Mouse (Mus musculus) small intestine, adult 2 months (tissue): ENCODE results near the gene Aco2. TPM values are rescaled to one million over a fixed set of nuclear protein-coding genes. Genes with fewer than 3 reads are reported as not detected.

ENCODE experiments used
- H3K27ac ChIP-seq: fragments of 200-500 bp; 2 replicates; pipeline ENCODE4 v1.5.1; 2012; ENCODE audit warnings: low read depth, low read length, control low read depth, inconsistent platforms; ENCODE audit not compliant: insufficient read depth
- H3K27me3 ChIP-seq: fragments of 200-500 bp; 2 replicates; pipeline ENCODE4 v1.6.1; 2012; ENCODE audit warnings: mild to moderate bottlenecking, moderate library complexity, low read length, inconsistent platforms; ENCODE audit not compliant: control insufficient read depth, insufficient read depth
- H3K36me3 ChIP-seq: fragments of 200-500 bp; 2 replicates; pipeline ENCODE4 v1.6.1; 2012; ENCODE audit warnings: mild to moderate bottlenecking, low read length, control low read depth, inconsistent platforms; ENCODE audit not compliant: control insufficient read depth, insufficient read depth
- H3K4me1 ChIP-seq: fragments of 200-500 bp; 2 replicates; pipeline ENCODE4 v1.6.1; 2012; ENCODE audit warnings: low read length, inconsistent platforms, mixed read lengths; ENCODE audit not compliant: control insufficient read depth, insufficient read depth, insufficient read length
- H3K4me3 ChIP-seq: fragments of 200-500 bp; 2 replicates; pipeline ENCODE4 v1.5.1; 2012; ENCODE audit warnings: low read depth, mild to moderate bottlenecking, control low read depth, inconsistent platforms, low read length, moderate library complexity
- CTCF ChIP-seq: fragments of 200-500 bp; IDR thresholded peaks from 2 replicates; pipeline ENCODE4 v1.5.1; 2012; ENCODE audit warnings: low read depth, mild to moderate bottlenecking, control low read depth, inconsistent platforms, low read length, moderate library complexity, mixed read lengths; ENCODE audit not compliant: insufficient replicate concordance, insufficient read length; ENCODE audit errors: extremely low read depth
- POLR2A ChIP-seq: fragments of 200-500 bp; IDR thresholded peaks from 2 replicates; pipeline ENCODE4 v1.6.1; 2012; ENCODE audit warnings: low read depth, mild to moderate bottlenecking, control low read depth, inconsistent platforms, low read length, moderate library complexity
- WGBS: fragments of 180-500 bp; shearing (Covaris S2); methylation state at CpG from one replicate; pipeline ENCODE4 v1.1.7; 2018; 5-methylcytosine and 5-hydroxymethylcytosine counted together
- polyA plus RNA-seq: library from polyadenylated mRNA; depleted of rRNA; stranded (reverse); fragments of >200 nt; gene quantifications from 2 replicates; pipeline ENCODE4 v1.2.3, GENCODE M21; 2012; rRNA removed

Aco2 gene
- polyA plus RNA-seq, 1 experiment = 416 TPM

DNA sequence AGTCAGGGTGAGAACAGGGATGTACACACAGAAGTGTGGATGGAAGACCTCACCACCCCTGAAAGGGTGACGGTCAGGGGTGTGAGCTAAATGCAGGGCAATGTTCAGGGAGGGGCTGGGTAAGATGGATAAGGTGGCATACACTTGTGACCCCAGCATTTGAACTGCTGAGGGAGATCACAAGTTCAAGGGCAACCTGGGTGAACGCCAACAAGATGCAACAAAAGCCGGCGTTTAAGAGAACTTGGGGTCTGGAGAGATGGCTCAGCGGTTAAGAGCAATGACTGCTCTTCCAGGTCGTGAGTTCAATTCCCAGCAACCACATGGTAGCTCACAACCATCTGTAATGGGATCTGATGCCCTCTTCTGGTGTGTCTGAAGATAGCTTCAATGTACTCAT, 82.6 kb downstream of the Aco2 start:
- TF ChIP-seq POLR2A = no peak
- no peak for TF ChIP-seq CTCF
- H3K27me3 ChIP-seq = no peaks in the 10 kb centered on the region
- WGBS = 89% methylated on average over 6 of the region's 6 CpGs
- H3K27ac ChIP-seq = no peak overlapping the region
- H3K4me3 ChIP-seq = no peak overlapping the region
- H3K36me3 ChIP-seq = peaks cover 4% of the 10 kb centered on the region; the same call in 1 of the 2 replicates
- H3K4me1 ChIP-seq = peaks cover 9% of the 10 kb centered on the region

DNA sequence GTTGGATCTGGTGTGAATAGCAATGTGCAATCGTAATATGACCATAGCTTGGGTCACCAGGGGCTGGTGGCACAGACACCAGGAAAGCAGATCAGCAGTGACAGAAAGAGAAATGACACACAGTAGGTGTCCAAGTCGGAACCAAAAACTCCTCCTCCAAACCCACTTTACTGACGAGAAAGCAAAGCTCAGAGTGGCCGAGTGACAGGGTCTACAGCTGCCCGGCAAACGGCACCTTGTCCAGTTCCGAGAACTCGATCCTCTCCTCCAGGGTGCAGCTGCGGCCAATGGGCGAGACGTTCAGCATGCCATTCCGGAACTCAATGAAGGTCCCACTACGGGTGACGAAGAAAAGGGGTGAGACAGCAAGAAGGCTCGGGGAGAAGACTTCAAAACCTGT, 83.3 kb downstream of the Aco2 start:
- no peak overlapping the region for H3K27ac ChIP-seq
- no peak overlapping the region for H3K4me3 ChIP-seq
- H3K36me3 ChIP-seq = 0 out of 2 replicates have a peak, but pooled peaks cover 4% of the 10 kb centered on the region
- 97% methylated on average over 15 of the region's 15 CpGs for WGBS
- TF ChIP-seq CTCF = no peak
- TF ChIP-seq POLR2A = no peak
- peaks cover 3% of the 10 kb centered on the region; the same call in 1 of the 2 replicates for H3K4me1 ChIP-seq
- H3K27me3 ChIP-seq = no peaks in the 10 kb centered on the region

DNA sequence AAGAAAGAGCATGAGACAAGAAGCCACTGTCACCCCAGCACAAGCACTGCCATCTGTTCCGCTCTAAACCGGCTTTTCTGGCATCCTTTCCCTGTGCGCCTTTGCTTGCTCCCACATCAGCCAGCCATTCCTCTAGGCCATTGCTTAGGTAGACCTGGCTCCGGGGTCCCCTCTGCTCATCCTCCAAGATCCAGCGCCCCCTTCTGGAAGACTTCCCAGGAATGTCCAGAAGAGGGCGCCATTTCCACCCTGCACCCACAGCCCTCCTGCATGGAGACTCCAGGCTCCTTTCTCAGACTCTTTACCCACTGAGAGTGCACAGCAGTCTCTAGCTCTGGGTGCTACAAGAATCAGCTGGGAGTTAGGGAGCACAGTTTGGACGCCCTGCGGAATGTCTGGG, 84.3 kb downstream of the Aco2 start:
- 65% methylated on average over 8 of the region's 8 CpGs for WGBS
- Histone ChIP-seq H3K4me1 (peaks cover 3% of the 10 kb centered on the region; the same call in 1 of the 2 replicates), H3K27me3 (no peaks in the 10 kb centered on the region), H3K27ac (no peak overlapping the region), H3K36me3 (0 out of 2 replicates have a peak, but pooled peaks cover 3% of the 10 kb centered on the region), H3K4me3 (no peak overlapping the region)
- TF ChIP-seq CTCF (peak; percentile 97), POLR2A (no peak)

DNA sequence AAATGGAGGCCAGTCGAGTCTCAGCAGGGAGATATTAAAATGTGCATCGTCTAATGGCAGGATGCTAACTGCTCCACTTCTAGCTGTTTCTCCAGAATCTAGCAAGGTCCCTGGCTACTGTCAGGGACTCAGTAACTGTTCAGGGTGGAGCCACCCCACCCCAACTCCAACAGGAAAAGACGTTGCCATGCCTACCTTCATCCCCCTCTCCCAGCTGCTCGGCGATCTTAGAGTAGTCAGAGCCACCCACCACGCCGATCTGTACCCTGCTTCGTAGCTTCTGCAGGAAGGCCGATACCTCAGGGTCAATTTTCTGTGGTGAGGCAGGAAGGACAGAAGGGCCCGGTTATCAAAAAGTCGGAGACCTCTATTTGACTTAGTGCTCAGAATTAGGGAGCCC, 85.5 kb downstream of the Aco2 start:
- WGBS = 92% methylated on average over 11 of the region's 11 CpGs
- TF ChIP-seq CTCF = no peak
- no peak for TF ChIP-seq POLR2A
- Histone ChIP-seq H3K27ac (no peak overlapping the region), H3K4me1 (peaks cover 3% of the 10 kb centered on the region; the same call in 1 of the 2 replicates), H3K4me3 (no peak overlapping the region), H3K27me3 (no peaks in the 10 kb centered on the region), H3K36me3 (0 out of 2 replicates have a peak, but pooled peaks cover 3% of the 10 kb centered on the region)

DNA sequence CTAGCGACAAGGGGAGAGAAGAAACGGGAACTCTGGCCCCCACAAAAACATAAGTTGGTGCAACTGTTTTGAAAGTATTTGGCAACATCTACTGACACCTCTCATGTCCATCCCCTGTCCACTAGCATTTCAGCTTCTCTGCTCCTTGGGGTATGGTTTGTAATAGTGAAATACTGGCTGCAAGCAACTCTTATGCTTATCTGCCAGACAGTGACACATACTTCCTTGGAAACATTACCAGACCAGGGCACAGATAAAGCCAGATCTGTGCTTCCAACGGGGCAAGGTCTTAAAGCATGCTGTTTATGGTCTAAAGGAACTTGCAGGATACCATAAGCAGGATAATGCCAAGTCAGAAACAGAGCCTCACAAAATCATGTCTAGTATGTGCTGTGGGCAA, 86.8 kb downstream of the Aco2 start:
- 73% methylated on average over 3 of the region's 3 CpGs for WGBS
- no peak for TF ChIP-seq POLR2A
- no peak for TF ChIP-seq CTCF
- no peak overlapping the region for H3K4me3 ChIP-seq

DNA sequence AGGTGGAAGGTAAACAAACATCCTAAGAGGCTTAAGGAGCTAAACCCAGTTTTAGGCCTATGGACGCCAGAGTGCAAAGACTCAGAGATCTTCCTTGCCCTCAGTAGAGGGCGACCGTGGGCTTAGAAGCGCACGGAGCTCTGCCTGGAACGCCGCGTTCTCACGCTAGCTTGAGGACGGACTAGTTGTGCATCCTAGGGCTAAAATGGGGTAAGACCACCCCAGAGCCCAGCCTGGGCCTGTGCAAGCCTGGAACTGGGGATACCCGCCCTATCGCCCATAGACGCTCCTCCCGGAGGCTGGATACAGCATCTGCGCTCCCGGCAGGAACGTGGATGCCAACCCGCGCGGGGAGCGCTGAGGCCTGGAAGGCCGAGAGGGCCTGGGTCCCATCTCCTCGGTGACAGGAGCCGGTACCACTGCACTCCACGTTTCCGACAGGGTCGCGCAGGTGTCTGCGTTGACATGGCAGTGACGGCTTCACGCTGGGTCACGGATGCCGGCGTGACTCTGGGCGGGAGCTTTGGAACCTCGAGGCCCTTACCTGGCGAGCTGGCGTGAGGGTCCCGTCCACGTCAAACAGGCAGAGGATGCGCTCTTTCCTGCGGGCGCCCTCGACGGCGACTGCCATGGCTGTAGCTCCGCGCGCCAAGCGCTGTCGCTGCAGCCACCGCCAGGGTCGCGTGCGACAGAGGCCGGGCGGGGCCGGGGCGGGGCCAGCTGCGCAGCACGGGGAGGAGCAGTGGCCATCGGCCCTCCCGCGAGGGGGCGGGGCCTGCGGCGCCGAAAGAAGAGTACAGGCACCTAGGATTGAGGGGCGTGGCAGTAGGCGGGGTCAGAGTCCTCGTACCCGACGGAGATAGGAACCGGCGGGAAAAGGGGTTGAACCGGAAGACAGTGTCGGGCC, 88.3 kb downstream of the Aco2 start, which contains the start of gene Pmm1:
Gene Pmm1 (minus strand): TSS at position 760 of the 907 bp plus-strand sequence.
- H3K27ac ChIP-seq = peak within 1 kb of the TSS; percentile 27
- TF ChIP-seq POLR2A (peak; percentile 49; the same call in 1 of the 2 replicates), CTCF (peak; percentile 66)
- under 1% methylated on average over 77 of the region's 77 CpGs for WGBS

More for the DNA sequence above, 86.8 kb downstream of the Aco2 start:
- Histone ChIP-seq H3K36me3 (0 out of 2 replicates have a peak, but pooled peaks cover 3% of the 10 kb centered on the region), H3K4me1 (peaks cover 3% of the 10 kb centered on the region; the same call in 1 of the 2 replicates), H3K27ac (no peak overlapping the region), H3K27me3 (no peaks in the 10 kb centered on the region)

DNA sequence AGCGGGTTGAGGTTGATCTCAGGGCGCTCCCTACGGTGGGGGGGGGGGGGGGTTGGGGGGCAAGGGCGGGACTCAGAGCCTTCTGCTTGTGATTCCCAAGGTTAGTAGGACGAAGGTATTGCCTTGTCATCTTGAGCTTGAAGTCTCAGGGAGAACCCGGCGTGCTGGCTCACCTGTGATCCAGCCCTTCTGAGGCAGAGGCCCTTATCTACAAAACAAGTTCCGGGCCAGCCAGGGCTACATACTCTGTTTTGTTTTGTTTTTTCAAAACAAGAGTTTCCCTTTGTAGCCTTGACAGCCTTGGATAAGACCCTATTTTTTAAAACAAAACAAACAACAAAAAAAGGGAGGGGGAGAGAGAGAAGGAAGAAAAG, 89.0 kb downstream of the Aco2 start:
- Histone ChIP-seq H3K27ac (no peak overlapping the region), H3K4me3 (peak overlapping the region; percentile 47), H3K36me3 (no peaks in the 10 kb centered on the region), H3K27me3 (no peaks in the 10 kb centered on the region), H3K4me1 (no peaks in the 10 kb centered on the region; the same call in 1 of the 2 replicates)
- 3% methylated on average over 7 of the region's 8 CpGs for WGBS
- TF ChIP-seq POLR2A = no peak
- no peak for TF ChIP-seq CTCF

More for the DNA sequence above, 88.3 kb downstream of the Aco2 start, which contains the start of gene Pmm1:
- peak within 1 kb of the TSS; percentile 72 for H3K4me3 ChIP-seq
- 0 out of 2 replicates have a peak, but pooled peaks cover under 1% of the 10 kb centered on the region for H3K36me3 ChIP-seq
- no peaks in the 10 kb centered on the region for H3K27me3 ChIP-seq
- no peaks in the 10 kb centered on the region; the same call in 1 of the 2 replicates for H3K4me1 ChIP-seq

DNA sequence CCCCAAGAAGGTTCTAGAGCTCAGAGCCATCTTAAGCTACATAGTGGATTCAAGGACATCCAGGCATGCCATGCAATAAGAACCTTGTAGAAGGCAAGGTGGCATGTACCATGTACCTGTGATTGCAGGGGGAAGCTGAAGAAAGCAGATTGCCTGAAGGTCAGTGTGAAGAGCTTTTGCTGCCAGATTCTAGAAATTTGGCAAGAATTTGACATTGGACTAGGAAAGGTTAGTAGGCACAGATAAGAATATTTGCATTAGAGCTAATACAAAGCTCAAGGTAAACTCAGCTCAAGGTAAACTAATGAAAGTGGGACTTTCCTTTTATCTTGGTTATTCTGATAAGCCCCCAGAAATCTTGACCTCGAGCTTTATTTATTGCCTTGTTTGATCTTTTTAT, 92.2 kb downstream of the Aco2 start:
- H3K27me3 ChIP-seq = no peaks in the 10 kb centered on the region

More for the DNA sequence above, 92.2 kb downstream of the Aco2 start:
- no peaks in the 10 kb centered on the region for H3K36me3 ChIP-seq
- 19% methylated on average over 1 of the region's 1 CpGs for WGBS
- no peak overlapping the region for H3K4me3 ChIP-seq
- no peak overlapping the region for H3K27ac ChIP-seq
- no peaks in the 10 kb centered on the region; the same call in 1 of the 2 replicates for H3K4me1 ChIP-seq
- TF ChIP-seq POLR2A (no peak), CTCF (no peak)

Other genes starting within 250 kb of the Aco2 start
- gene L3mbtl2, start 208.4 kb upstream of the Aco2 start, polyA plus RNA-seq = 4.4 and 7.8 TPM in 2 replicates
- gene Chadl, start 175.0 kb upstream of the Aco2 start, polyA plus RNA-seq = 2.0 and 2.8 TPM in 2 replicates
- 7.3 and 7.7 TPM in 2 replicates for gene Zc3h7b, start 127.3 kb upstream of the Aco2 start, polyA plus RNA-seq
- 13.3 and 17.8 TPM in 2 replicates for gene Rangap1, start 126.8 kb upstream of the Aco2 start, polyA plus RNA-seq
- gene Tef, start 69.9 kb upstream of the Aco2 start, polyA plus RNA-seq = 5.6 and 9.4 TPM in 2 replicates
- 14.7 and 33.2 TPM in 2 replicates for gene Tob2, start 13.5 kb upstream of the Aco2 start, polyA plus RNA-seq
- gene Phf5a, start 398 bp upstream of the Aco2 start, polyA plus RNA-seq = 22.6 and 47.0 TPM in 2 replicates
- 3.7 and 5.2 TPM in 2 replicates for gene Polr3h, start 53.9 kb downstream of the Aco2 start, polyA plus RNA-seq
- gene Csdc2, start 64.5 kb downstream of the Aco2 start, polyA plus RNA-seq = 1.3 and 2.4 TPM in 2 replicates
- gene Pmm1, start 88.6 kb downstream of the Aco2 start, polyA plus RNA-seq = 18.9 and 22.0 TPM in 2 replicates
- not detected in 2 replicates for gene 1700029P11Rik, start 108.2 kb downstream of the Aco2 start, polyA plus RNA-seq
- 7.8 and 9.1 TPM in 2 replicates for gene Xrcc6, start 115.5 kb downstream of the Aco2 start, polyA plus RNA-seq
- 16.3 and 25.4 TPM in 2 replicates for gene Desi1, start 161.6 kb downstream of the Aco2 start, polyA plus RNA-seq
- 24.6 and 25.7 TPM in 2 replicates for gene Snu13, start 175.3 kb downstream of the Aco2 start, polyA plus RNA-seq
- not detected in 2 replicates for gene 4930407I10Rik, start 186.8 kb downstream of the Aco2 start, polyA plus RNA-seq
- 0.04 and 0.05 TPM in 2 replicates for gene Mei1, start 197.7 kb downstream of the Aco2 start, polyA plus RNA-seq